Mouse (Mus musculus): Measurements from ENCODE around the gene Ppp1r32.

DNA sequence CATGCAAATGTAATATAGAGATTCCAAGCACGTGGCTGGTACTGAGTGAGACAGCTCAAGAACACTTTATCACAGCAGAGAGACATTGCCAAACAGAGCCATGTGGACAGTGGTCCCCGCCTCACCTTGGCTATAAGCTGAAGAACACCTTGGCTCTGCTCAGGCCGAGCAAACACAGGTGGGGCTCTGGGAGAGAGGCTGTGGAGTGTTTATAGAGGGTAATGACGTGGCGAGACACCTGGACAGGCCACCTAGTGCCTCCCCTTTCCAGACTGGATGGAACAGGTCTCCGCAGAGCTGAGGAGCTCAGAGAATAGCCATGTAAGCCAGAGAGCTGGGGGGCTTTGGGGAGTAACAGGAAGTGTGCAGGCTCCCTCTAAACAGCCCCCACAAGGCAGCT lies 47.8 kb downstream of the Ppp1r32 start:
- TF ChIP-seq CTCF (IDR thresholded peaks at IDR 0.05; ENCODE audit: insufficient read depth, low read length), result no peak
- peak; percentile 7; the same call in 1 of the 2 replicates for TF ChIP-seq POLR2A (IDR thresholded peaks at IDR 0.05; ENCODE audit: borderline replicate concordance, extremely low read depth, low read depth, low read length)
